11 mouse cellular contexts compared by ENCODE assay signal in genomic region chr7:137300826-137301225, GRCm38 (mm10). TPM values are rescaled to one million over a fixed set of nuclear protein-coding genes. Genes with fewer than 3 reads are reported as not detected.
DNase-seq lines count a peak whose midpoint lies in the region; ATAC-seq lines count a peak whose summit lies in the region.
"Had no signal": no experiment of that assay in that cellular context is flagged by ENCODE, and none has a peak within 500 bp of the region (broad histone marks: within the 10 kb centered on the region; RNA-seq: fewer than 3 reads in every experiment).

No protein-coding gene starts in this region.

- 25% methylated on average over 6 of the region's 6 CpGs for WGBS in heart, embryonic 14.5 days
- 8% methylated on average over 6 of the region's 6 CpGs for WGBS in embryonic facial prominence, embryonic 15.5 days
- WGBS in midbrain, embryonic 14.5 days = 33% methylated on average over 6 of the region's 6 CpGs

- no peak for ATAC-seq in heart, embryonic 14.5 days (ENCODE audit: insufficient number of reproducible peaks, insufficient read depth, low FRiP score, low read depth)
- no peak for ATAC-seq in embryonic facial prominence, embryonic 15.5 days (ENCODE audit: insufficient number of reproducible peaks, low FRiP score, low TSS enrichment, low read depth)
- no peak for ATAC-seq in midbrain, embryonic 14.5 days (ENCODE audit: low FRiP score, low TSS enrichment)

- H3K27ac ChIP-seq in heart, embryonic 14.5 days (replicated peaks in 1 of 2; ENCODE audit: control insufficient read depth in 1 of 2, insufficient read depth in 1 of 2, low read depth in 2 of 2, low read length in 2 of 2) = no peak overlapping the region
- H3K27ac ChIP-seq in embryonic facial prominence, embryonic 15.5 days (replicated peaks) = 0 out of 2 replicates have a peak overlapping the region, but pooled peaks have one; percentile 60
- peak overlapping the region; percentile 89 for H3K27ac ChIP-seq in midbrain, embryonic 14.5 days (replicated peaks; ENCODE audit: low read depth, low read length)

- no peak overlapping the region for H3K4me3 ChIP-seq in heart, embryonic 14.5 days (ENCODE audit: control insufficient read depth in 1 of 2, insufficient read depth in 1 of 2, low read depth in 1 of 2, low read length in 2 of 2)
- H3K4me3 ChIP-seq in embryonic facial prominence, embryonic 15.5 days (replicated peaks) = 0 out of 2 replicates have a peak overlapping the region, but pooled peaks have one; percentile 12
- H3K4me3 ChIP-seq in midbrain, embryonic 14.5 days (replicated peaks; ENCODE audit: low read depth, low read length) = peak overlapping the region; percentile 36

- H3K27me3 ChIP-seq in heart, embryonic 14.5 days (ENCODE audit: control insufficient read depth, insufficient read depth, low read length) = peaks cover 37% of the 10 kb centered on the region
- peaks cover 37% of the 10 kb centered on the region for H3K27me3 ChIP-seq in embryonic facial prominence, embryonic 15.5 days
- H3K27me3 ChIP-seq in midbrain, embryonic 14.5 days (ENCODE audit: control insufficient read depth, insufficient read depth, low read length) = no peaks in the 10 kb centered on the region; the same call in 1 of the 2 replicates

- H3K9me3 ChIP-seq in heart, embryonic 14.5 days (ENCODE audit: control insufficient read depth, low read length) = no peaks in the 10 kb centered on the region
- H3K9me3 ChIP-seq in embryonic facial prominence, embryonic 15.5 days (replicated peaks) = no peaks in the 10 kb centered on the region
- no peaks in the 10 kb centered on the region for H3K9me3 ChIP-seq in midbrain, embryonic 14.5 days (ENCODE audit: control insufficient read depth, low read length)

- peaks cover 6 to 13% of the 10 kb centered on the region in 2 experiments; a peak in 2 of 4 replicates for H3K4me1 ChIP-seq in heart, embryonic 14.5 days (ENCODE audit: control insufficient read depth in 2 of 2, insufficient read depth in 2 of 2, low read length in 2 of 2)
- H3K4me1 ChIP-seq in embryonic facial prominence, embryonic 15.5 days = peaks cover 68% of the 10 kb centered on the region
- peaks cover 71% of the 10 kb centered on the region for H3K4me1 ChIP-seq in midbrain, embryonic 14.5 days (ENCODE audit: control insufficient read depth, insufficient read depth, low read length)

- H3K36me3 ChIP-seq in heart, embryonic 14.5 days (ENCODE audit: control insufficient read depth, insufficient read depth, low read length) = no peaks in the 10 kb centered on the region
- H3K36me3 ChIP-seq in embryonic facial prominence, embryonic 15.5 days = no peaks in the 10 kb centered on the region
- H3K36me3 ChIP-seq in midbrain, embryonic 14.5 days (ENCODE audit: control insufficient read depth, insufficient read depth, low read length) = peaks cover 11% of the 10 kb centered on the region; the same call in 1 of the 2 replicates

- no peak for DNase-seq in heart, postnatal 4 days
- DNase-seq in NIH3T3 (ENCODE audit: low read depth) = peak; percentile 83
- peak; percentile 43 for DNase-seq in midbrain, embryonic 14.5 days
- DNase-seq in adrenal gland, postnatal 25 days = no peak
- DNase-seq in adrenal gland, postnatal 36 days = no peak
- DNase-seq: cerebellum, adult 8-10 months; lung, adult 2 months; spleen, adult 18-20 months had no signal

- peak overlapping the region; percentile 53 for H3K4me2 ChIP-seq in heart, embryonic 14.5 days (ENCODE audit: low read length)
- H3K4me2 ChIP-seq in embryonic facial prominence, embryonic 15.5 days (replicated peaks) = peak overlapping the region; percentile 26
- peak overlapping the region; percentile 59 for H3K4me2 ChIP-seq in midbrain, embryonic 14.5 days (ENCODE audit: low read length)

- H3K9ac ChIP-seq in heart, embryonic 14.5 days (ENCODE audit: low read length) = no peak overlapping the region
- no peak overlapping the region for H3K9ac ChIP-seq in embryonic facial prominence, embryonic 15.5 days
- peak overlapping the region; percentile 68 for H3K9ac ChIP-seq in midbrain, embryonic 14.5 days (replicated peaks; ENCODE audit: low read length)

RNA-seq across cellular contexts. Expression of gene Ebf3, which starts 13.4 kb away (rescaled TPM):
- 2.2 and 2.3 TPM in 2 replicates for polyA plus RNA-seq in heart, embryonic 14.5 days (2014; fragmentation: Nextera tagmentation; extraction: Ambion mirVana)
- total RNA-seq in heart, postnatal 4 days (2021) = 10 to 100 TPM; 18.7 to 20.1 TPM
- 6.4 and 6.7 TPM in 2 replicates for polyA plus RNA-seq in embryonic facial prominence, embryonic 15.5 days (2015; fragmentation: Nextera tagmentation; extraction: Ambion mirVana)
- 34.0 and 43.4 TPM in 2 replicates for polyA plus RNA-seq in midbrain, embryonic 14.5 days (2014; fragmentation: Nextera tagmentation; extraction: Ambion mirVana)
- 4.8 and 7.3 TPM in 2 replicates for total RNA-seq in adrenal gland, postnatal 25 days (2021)
- total RNA-seq in adrenal gland, postnatal 36 days (2021) = 1 to 10 TPM; 4.2 to 4.8 TPM
- total RNA-seq: hematopoietic stem cell, adult 5-6 weeks had no signal

Comparison
In these comparisons a context has a peak if more than half of its experiments do, and no peak if none do; other contexts are left out.
1. H3K27ac ChIP-seq: peak in embryonic facial prominence, embryonic 15.5 days (single experiment) and midbrain, embryonic 14.5 days (single experiment); none in heart, embryonic 14.5 days (0 of 2).
2. H3K4me3 ChIP-seq: peak in embryonic facial prominence, embryonic 15.5 days (single experiment) and midbrain, embryonic 14.5 days (single experiment); none in heart, embryonic 14.5 days (0 of 2).
3. DNase-seq: peak in NIH3T3 (single experiment) and midbrain, embryonic 14.5 days (single experiment); none in heart, postnatal 4 days (single experiment), adrenal gland, postnatal 25 days (single experiment) and adrenal gland, postnatal 36 days (0 of 2).
4. Peak in every context shown above with its lines, with median percentiles within 50 percentile points of each other: H3K4me2 ChIP-seq.